Mouse (Mus musculus) fibroblast of lung, adult 2 months (primary cell): ENCODE results near the gene Cyth1.
A peak's percentile ranks its signal among the peaks of the same experiment; 100 is the strongest.

Experiments
- DNase-seq: peaks from one replicate; pipeline ENCODE4 v3.0.0-alpha.2; 2011; ENCODE audit warnings: low read depth

Gene Cyth1

GRCm38 (mm10) chr11:118248150-118249011 is at the start of gene Cyth1:
TSS of gene Cyth1 (minus strand) at chr11:118248592.
- DNase-seq: peak; percentile 98

GRCm38 (mm10) chr11:118297967-118298366 is 49.6 kb upstream of the Cyth1 start:
- no peak for DNase-seq

- DNase-seq: no peak
Measured at GRCm38 (mm10) chr11:118295026-118295425, 46.6 kb upstream of the Cyth1 start.

- no peak for DNase-seq
Measured at GRCm38 (mm10) chr11:118292671-118293070, 44.3 kb upstream of the Cyth1 start.

GRCm38 (mm10) chr11:118289999-118290889 is 41.9 kb upstream of the Cyth1 start, which contains the start of gene Usp36:
TSS of gene Usp36 (minus strand) at chr11:118290244.
- peak; percentile 100 for DNase-seq

- DNase-seq: no peak
Measured at GRCm38 (mm10) chr11:118289562-118289961, 41.2 kb upstream of the Cyth1 start.

- no peak for DNase-seq
Measured at GRCm38 (mm10) chr11:118289037-118289511, 40.7 kb upstream of the Cyth1 start.

GRCm38 (mm10) chr11:118287573-118287972 is 39.2 kb upstream of the Cyth1 start:
- no peak for DNase-seq

- DNase-seq: no peak
Measured at GRCm38 (mm10) chr11:118286434-118286833, 38.0 kb upstream of the Cyth1 start.

GRCm38 (mm10) chr11:118285791-118286190 is 37.4 kb upstream of the Cyth1 start:
- DNase-seq: no peak

- no peak for DNase-seq
Measured at GRCm38 (mm10) chr11:118280218-118280617, 31.8 kb upstream of the Cyth1 start.

GRCm38 (mm10) chr11:118276328-118276727 is 27.9 kb upstream of the Cyth1 start:
- no peak for DNase-seq

GRCm38 (mm10) chr11:118275092-118275491 is 26.7 kb upstream of the Cyth1 start:
- DNase-seq: no peak

GRCm38 (mm10) chr11:118269827-118270226 is 21.4 kb upstream of the Cyth1 start:
- DNase-seq: no peak

GRCm38 (mm10) chr11:118266666-118267046 is 18.3 kb upstream of the Cyth1 start:
- no peak for DNase-seq

- DNase-seq: no peak
Measured at GRCm38 (mm10) chr11:118266044-118266665, 17.8 kb upstream of the Cyth1 start.

- DNase-seq: no peak
Measured at GRCm38 (mm10) chr11:118265621-118266020, 17.2 kb upstream of the Cyth1 start.

- no peak for DNase-seq
Measured at GRCm38 (mm10) chr11:118263146-118263545, 14.8 kb upstream of the Cyth1 start.

- DNase-seq: no peak
Measured at GRCm38 (mm10) chr11:118260081-118260480, 11.7 kb upstream of the Cyth1 start.

- no peak for DNase-seq
Measured at GRCm38 (mm10) chr11:118259580-118259979, 11.2 kb upstream of the Cyth1 start.

GRCm38 (mm10) chr11:118256371-118256770 is 8.0 kb upstream of the Cyth1 start:
- DNase-seq: no peak
